ENCODE assay signal across 11 mouse cellular contexts in genomic region chr6:58837917-58838316, GRCm38 (mm10). TPM values are rescaled to one million over a fixed set of nuclear protein-coding genes. Genes with fewer than 3 reads are reported as not detected.
DNase-seq lines count a peak whose midpoint lies in the region.
"Had no signal": no experiment of that assay in that cellular context is flagged by ENCODE, and none has a peak within 500 bp of the region (broad histone marks: within the 10 kb centered on the region; RNA-seq: fewer than 3 reads in every experiment).

No protein-coding gene starts in this region.

- intact Hi-C loops in left cerebral cortex, postnatal 4 days (cut with DNase I) = no loop called here

- DNase-seq in cerebellum, adult 18-20 months = peak; percentile 42 to 47
- no peak for DNase-seq in cerebellum, postnatal 4 days (ENCODE audit: low spot score in 2 of 2)
- DNase-seq in left cerebral cortex, postnatal 4 days = peak; percentile 36
- DNase-seq in left cerebral cortex, adult 18-20 months (ENCODE audit: low spot score in 2 of 2) = no peak
- peak; percentile 61 to 78 for DNase-seq in layer of hippocampus, postnatal 14 days (ENCODE audit: low spot score in 2 of 2)
- DNase-seq in retina, postnatal 1 day = peak; percentile 34
- DNase-seq in adrenal gland, adult 2 months = no peak
- no peak for DNase-seq in natural killer cell, adult 2 months (ENCODE audit: low spot score in 2 of 2)
- DNase-seq: kidney, postnatal 10 days; spleen, adult 18-20 months; thymus, adult 18-20 months had no signal

RNA-seq across cellular contexts. Expression of gene Herc3, which starts 6.7 kb away (rescaled TPM):
- 100 to 1,000 TPM; 136 to 139 TPM for total RNA-seq in left cerebral cortex, postnatal 4 days (2021)
- 100 to 1,000 TPM; 263 to 314 TPM for total RNA-seq in left cerebral cortex, adult 18-20 months (2021)
- 100 to 1,000 TPM; 241 to 256 TPM for total RNA-seq in layer of hippocampus, postnatal 14 days (2021)
- total RNA-seq in adrenal gland, adult 2 months (2021) = 10 to 100 TPM; 15.5 to 19.1 TPM
- polyA plus RNA-seq in adrenal gland, adult 2 months (2012; rRNA removed) = 14.3 and 18.3 TPM in 2 replicates

Comparison
In these comparisons a context has a peak if more than half of its experiments do, and no peak if none do; other contexts are left out.
1. DNase-seq: peak in cerebellum, adult 18-20 months (2 of 2), left cerebral cortex, postnatal 4 days (single experiment), layer of hippocampus, postnatal 14 days (2 of 2) and retina, postnatal 1 day (single experiment); none in cerebellum, postnatal 4 days (0 of 2), left cerebral cortex, adult 18-20 months (0 of 2), adrenal gland, adult 2 months (single experiment) and natural killer cell, adult 2 months (0 of 2).
2. RNA of gene Herc3, which starts 6.7 kb away (total RNA-seq): 263 to 314 TPM in left cerebral cortex, adult 18-20 months, 241 to 256 TPM in layer of hippocampus, postnatal 14 days and 136 to 139 TPM in left cerebral cortex, postnatal 4 days; 15.5 to 19.1 TPM in adrenal gland, adult 2 months; every median in the first group is over 4 times any median in the second.